Mouse (Mus musculus): ENCODE data around the gene Slain2.
"Not testable (repeated sequence)": the region's sequence is repeated elsewhere in the genome, so short reads cannot be mapped to it uniquely, and the experiment has no call there.

Slain2 gene

GRCm38 (mm10) chr5:73007582-73007959, 93.5 kb downstream of the Slain2 start:
- no peak for DNase-seq (ENCODE audit: extremely low read depth, low read depth, low spot score)

- DNase-seq (ENCODE audit: extremely low read depth, low read depth, low spot score) = not testable (repeated sequence)
Measured at GRCm38 (mm10) chr5:73008230-73008629, 94.1 kb downstream of the Slain2 start.

DNA sequence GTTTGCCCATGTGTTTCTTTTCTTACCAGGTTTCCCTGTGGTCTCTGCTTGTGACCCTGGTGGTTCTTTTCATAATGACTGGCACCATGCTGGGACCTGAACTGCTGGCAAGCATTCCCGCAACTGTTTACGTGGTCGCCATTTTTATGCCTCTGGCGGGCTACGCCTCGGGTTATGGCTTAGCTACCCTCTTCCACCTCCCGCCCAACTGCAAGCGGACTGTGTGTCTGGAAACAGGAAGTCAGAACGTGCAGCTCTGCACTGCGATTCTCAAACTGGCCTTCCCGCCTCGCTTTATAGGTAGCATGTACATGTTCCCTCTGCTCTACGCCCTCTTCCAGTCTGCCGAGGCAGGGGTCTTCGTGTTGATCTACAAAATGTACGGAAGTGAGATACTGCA, 97.7 kb downstream of the Slain2 start:
- DNase-seq (ENCODE audit: extremely low read depth, low read depth, low spot score) = not testable (repeated sequence)

DNA sequence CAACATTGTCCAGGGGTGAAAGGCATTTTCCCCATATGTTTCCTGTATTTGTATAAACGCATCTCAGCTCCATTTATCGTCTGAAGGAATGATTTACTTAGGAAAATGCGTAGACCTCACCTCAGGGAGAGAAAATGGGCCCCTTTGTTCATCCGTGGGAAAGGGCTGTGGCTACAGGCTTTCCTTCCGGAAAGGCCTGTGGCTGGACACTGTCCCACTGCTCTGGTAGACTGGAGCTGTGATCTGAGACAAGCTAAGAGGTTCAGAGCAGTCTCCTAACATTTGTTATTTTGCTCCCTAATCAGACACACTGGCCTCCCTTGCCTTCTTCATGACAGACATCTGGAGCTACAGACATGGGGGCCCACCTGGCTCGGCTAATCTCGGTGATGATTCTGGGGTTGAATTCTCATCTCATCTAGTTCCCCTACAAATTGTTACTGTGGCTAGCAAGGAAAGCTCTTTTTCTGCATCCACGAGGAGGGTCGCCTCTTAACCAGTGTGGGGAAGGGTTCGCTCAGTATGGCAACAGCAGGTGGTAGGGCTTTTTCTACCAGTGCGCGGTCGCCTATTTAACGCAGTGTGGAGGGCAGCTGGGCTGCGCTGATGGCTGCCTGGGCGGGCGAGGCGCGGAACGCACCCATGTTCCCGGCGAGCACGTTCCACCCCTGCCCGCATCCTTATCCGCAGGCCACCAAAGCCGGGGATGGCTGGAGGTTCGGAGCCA, 98.9 kb downstream of the Slain2 start:
- DNase-seq (ENCODE audit: extremely low read depth, low read depth, low spot score) = not testable (repeated sequence)

- not testable (repeated sequence) for DNase-seq (ENCODE audit: extremely low read depth, low read depth, low spot score)
Measured at GRCm38 (mm10) chr5:73013611-73014287, 99.6 kb downstream of the Slain2 start.

GRCm38 (mm10) chr5:73014745-73015144, 100.6 kb downstream of the Slain2 start:
- no peak for DNase-seq (ENCODE audit: extremely low read depth, low read depth, low spot score)

- no peak for DNase-seq (ENCODE audit: extremely low read depth, low read depth, low spot score)
Measured at GRCm38 (mm10) chr5:73023801-73024200, 109.7 kb downstream of the Slain2 start.

All from fat pad, adult 2 months (tissue).